Mouse (Mus musculus): ENCODE measurements around the gene Myo9b.

- TF ChIP-seq CTCF (IDR thresholded peaks at IDR 0.05; ENCODE audit: low read depth) (peak; percentile 97), EP300 (optimal IDR thresholded peaks at IDR 0.05) (peak; percentile 55)
Measured at GRCm38 (mm10) chr8:71371236-71371848, 98.8 kb downstream of the Myo9b start, which contains the start of gene Ocel1.
